Mouse (Mus musculus): ENCODE results near the gene Med13l.

Med13l gene

GRCm38 (mm10) chr5:118595901-118596300 is 35.4 kb downstream of the Med13l start:
- DNase-seq, result no peak

GRCm38 (mm10) chr5:118596452-118597092 is 36.1 kb downstream of the Med13l start:
- peak; percentile 39 for DNase-seq

GRCm38 (mm10) chr5:118598601-118599000 is 38.1 kb downstream of the Med13l start:
- DNase-seq, result no peak

GRCm38 (mm10) chr5:118601452-118601851 is 41.0 kb downstream of the Med13l start:
- no peak for DNase-seq

GRCm38 (mm10) chr5:118602706-118603105 is 42.2 kb downstream of the Med13l start:
- DNase-seq, result no peak

GRCm38 (mm10) chr5:118605424-118606067 is 45.1 kb downstream of the Med13l start:
- no peak for DNase-seq

- DNase-seq, result peak; percentile 45
Observed at GRCm38 (mm10) chr5:118606636-118607035, 46.2 kb downstream of the Med13l start.

- DNase-seq, result no peak
Observed at GRCm38 (mm10) chr5:118607900-118608299, 47.4 kb downstream of the Med13l start.

GRCm38 (mm10) chr5:118610468-118610867 is 50.0 kb downstream of the Med13l start:
- DNase-seq, result no peak

GRCm38 (mm10) chr5:118612956-118613631 is 52.6 kb downstream of the Med13l start:
- DNase-seq, result no peak

GRCm38 (mm10) chr5:118613704-118614103 is 53.2 kb downstream of the Med13l start:
- DNase-seq, result peak; percentile 50

GRCm38 (mm10) chr5:118614116-118614515 is 53.6 kb downstream of the Med13l start:
- peak; percentile 49 for DNase-seq

GRCm38 (mm10) chr5:118614571-118614981 is 54.1 kb downstream of the Med13l start:
- DNase-seq, result no peak

GRCm38 (mm10) chr5:118618963-118619610 is 58.6 kb downstream of the Med13l start:
- DNase-seq, result no peak

- DNase-seq, result peak; percentile 34
Observed at GRCm38 (mm10) chr5:118619801-118620200, 59.3 kb downstream of the Med13l start.

- DNase-seq, result no peak
Observed at GRCm38 (mm10) chr5:118620330-118620910, 59.9 kb downstream of the Med13l start.

GRCm38 (mm10) chr5:118621877-118622276 is 61.4 kb downstream of the Med13l start:
- no peak for DNase-seq

GRCm38 (mm10) chr5:118622346-118622745 is 61.9 kb downstream of the Med13l start:
- no peak for DNase-seq

GRCm38 (mm10) chr5:118623797-118624196 is 63.3 kb downstream of the Med13l start:
- no peak for DNase-seq

GRCm38 (mm10) chr5:118627630-118628029 is 67.2 kb downstream of the Med13l start:
- no peak for DNase-seq

GRCm38 (mm10) chr5:118628211-118628610 is 67.7 kb downstream of the Med13l start:
- DNase-seq, result no peak

- no peak for DNase-seq
Observed at GRCm38 (mm10) chr5:118632346-118632745, 71.9 kb downstream of the Med13l start.

- no peak for DNase-seq
Observed at GRCm38 (mm10) chr5:118633106-118633505, 72.6 kb downstream of the Med13l start.

Data from kidney, postnatal 10 days (tissue).